Mouse (Mus musculus) ES-CJ7 (cell line): Measurements from ENCODE around the gene Olfr1191-ps1.
"Not testable (repeated sequence)": the region's sequence is repeated elsewhere in the genome, so short reads cannot be mapped to it uniquely, and the experiment has no call there.

Experiments
- DNase-seq: peaks from one replicate; pipeline ENCODE4 v3.0.0; 2011; ENCODE audit warnings: low read depth, low spot score

Gene Olfr1191-ps1

DNA sequence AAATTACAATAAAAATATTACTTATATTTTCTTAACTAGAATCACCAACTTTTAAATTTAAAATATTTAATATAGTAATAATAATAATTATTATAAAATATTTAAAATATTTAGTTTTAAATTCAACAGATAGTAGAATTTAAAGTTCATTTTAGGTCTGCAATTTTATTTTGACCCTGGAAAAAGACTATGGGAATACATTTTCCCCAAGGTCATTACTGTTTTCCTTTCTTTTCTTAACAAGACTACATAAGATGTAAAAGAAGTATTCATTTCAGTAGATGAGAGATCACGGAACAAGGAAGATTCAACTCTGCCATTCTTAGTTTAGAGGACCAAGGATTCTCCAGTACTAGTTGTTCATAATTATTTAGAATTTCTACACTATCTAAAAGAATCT lies at the start of gene Olfr1191-ps1:
TSS of gene Olfr1191-ps1 (plus strand) at position 301 of the 400 bp plus-strand sequence.
- DNase-seq: not testable (repeated sequence)

DNA sequence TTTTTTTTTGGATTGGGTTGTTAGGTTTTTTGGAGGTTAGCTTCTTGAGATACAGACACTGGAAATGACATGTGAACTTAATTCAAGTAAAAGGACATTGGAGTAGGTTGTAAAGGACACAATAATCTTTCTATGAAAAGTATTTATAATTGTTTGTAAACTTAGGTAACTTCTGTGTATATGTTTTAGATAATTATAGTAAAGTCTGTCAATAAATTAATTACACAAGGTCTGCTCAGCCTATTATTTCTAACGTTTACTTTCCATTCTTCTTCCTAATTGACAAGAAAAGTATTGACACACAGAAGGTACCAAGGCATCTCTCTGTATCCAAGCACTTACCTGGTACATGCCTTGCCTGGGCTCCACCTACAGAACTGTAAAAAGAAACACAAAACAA lies 7.9 kb downstream of the Olfr1191-ps1 start, which contains the start of gene Olfr1192-ps1:
TSS of gene Olfr1192-ps1 (plus strand) at position 301 of the 400 bp plus-strand sequence.
- no peak for DNase-seq

DNA sequence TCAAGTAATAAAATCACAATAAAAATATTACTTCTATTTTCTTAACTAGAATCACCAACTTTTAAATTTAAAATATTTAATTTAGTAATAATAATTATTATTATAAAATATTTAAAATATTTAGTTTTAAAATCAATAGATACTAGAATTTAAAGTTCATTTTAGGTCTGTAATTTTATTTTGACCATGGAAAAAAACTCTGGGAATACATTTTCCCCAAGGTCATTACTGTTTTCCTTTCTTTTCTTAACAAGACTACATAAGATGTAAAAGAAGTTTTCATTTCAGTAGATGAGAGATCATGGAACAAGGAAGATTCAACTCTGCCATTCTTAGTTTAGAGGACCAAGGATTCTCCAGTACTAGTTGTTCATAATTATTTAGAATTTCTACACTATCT lies 35.0 kb downstream of the Olfr1191-ps1 start, which contains the start of gene Olfr1193:
TSS of gene Olfr1193 (plus strand) at position 301 of the 400 bp plus-strand sequence.
- not testable (repeated sequence) for DNase-seq

DNA sequence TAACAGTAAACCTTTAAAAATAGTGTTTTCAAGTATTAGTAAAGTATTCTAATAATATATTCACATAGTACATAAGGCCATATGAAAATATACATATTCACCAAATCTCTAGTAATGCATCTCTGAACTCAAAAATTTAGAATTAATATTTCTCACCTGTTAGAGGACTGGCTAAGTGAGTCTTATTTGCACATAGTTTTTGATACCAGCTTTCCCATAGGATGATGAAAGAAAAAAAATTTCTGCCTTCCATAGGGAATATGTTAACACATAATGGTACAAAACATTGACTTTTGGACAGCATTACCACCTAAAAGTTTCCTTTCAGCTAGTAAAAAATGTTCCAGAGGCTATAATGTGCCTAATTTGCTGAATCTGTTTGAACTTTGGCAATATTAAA lies 48.7 kb downstream of the Olfr1191-ps1 start, which contains the start of gene Olfr1195:
TSS of gene Olfr1195 (minus strand) at position 101 of the 400 bp plus-strand sequence.
- no peak for DNase-seq
